Mouse (Mus musculus): ENCODE measurements around the gene Eps8.

Gene Eps8

GRCm38 (mm10) chr6:137612071-137612547 is 42.6 kb downstream of the Eps8 start:
- DNase-seq (ENCODE audit: low spot score): no peak

GRCm38 (mm10) chr6:137608160-137608930 is 46.3 kb downstream of the Eps8 start:
- DNase-seq (ENCODE audit: low spot score): no peak

GRCm38 (mm10) chr6:137606541-137606940 is 48.1 kb downstream of the Eps8 start:
- DNase-seq (ENCODE audit: low spot score): no peak

- no peak for DNase-seq (ENCODE audit: low spot score)
Measured at GRCm38 (mm10) chr6:137604417-137605248, 50.0 kb downstream of the Eps8 start.

GRCm38 (mm10) chr6:137598306-137598705 is 56.4 kb downstream of the Eps8 start:
- no peak for DNase-seq (ENCODE audit: low spot score)

GRCm38 (mm10) chr6:137597442-137598058 is 57.1 kb downstream of the Eps8 start:
- no peak for DNase-seq (ENCODE audit: low spot score)

GRCm38 (mm10) chr6:137592582-137592981 is 62.1 kb downstream of the Eps8 start:
- no peak for DNase-seq (ENCODE audit: low spot score)

GRCm38 (mm10) chr6:137589245-137589618 is 65.4 kb downstream of the Eps8 start:
- no peak for DNase-seq (ENCODE audit: low spot score)

GRCm38 (mm10) chr6:137588481-137589244 is 66.0 kb downstream of the Eps8 start:
- DNase-seq (ENCODE audit: low spot score): no peak

- no peak for DNase-seq (ENCODE audit: low spot score)
Measured at GRCm38 (mm10) chr6:137587866-137588265, 66.8 kb downstream of the Eps8 start.

GRCm38 (mm10) chr6:137585229-137585628 is 69.4 kb downstream of the Eps8 start:
- no peak for DNase-seq (ENCODE audit: low spot score)

GRCm38 (mm10) chr6:137583056-137583455 is 71.6 kb downstream of the Eps8 start:
- no peak for DNase-seq (ENCODE audit: low spot score)

GRCm38 (mm10) chr6:137582207-137582889 is 72.3 kb downstream of the Eps8 start:
- peak; percentile 24 for DNase-seq (ENCODE audit: low spot score)

- DNase-seq (ENCODE audit: low spot score): peak; percentile 7
Measured at GRCm38 (mm10) chr6:137581331-137582010, 73.2 kb downstream of the Eps8 start.

GRCm38 (mm10) chr6:137580503-137580902 is 74.2 kb downstream of the Eps8 start:
- no peak for DNase-seq (ENCODE audit: low spot score)

- no peak for DNase-seq (ENCODE audit: low spot score)
Measured at GRCm38 (mm10) chr6:137576670-137577371, 77.9 kb downstream of the Eps8 start.

- no peak for DNase-seq (ENCODE audit: low spot score)
Measured at GRCm38 (mm10) chr6:137576091-137576490, 78.6 kb downstream of the Eps8 start.

- DNase-seq (ENCODE audit: low spot score): no peak
Measured at GRCm38 (mm10) chr6:137573897-137574296, 80.8 kb downstream of the Eps8 start.

- no peak for DNase-seq (ENCODE audit: low spot score)
Measured at GRCm38 (mm10) chr6:137570718-137571131, 84.0 kb downstream of the Eps8 start.

GRCm38 (mm10) chr6:137570019-137570418 is 84.7 kb downstream of the Eps8 start:
- no peak for DNase-seq (ENCODE audit: low spot score)
